Mouse (Mus musculus): ENCODE results near the gene Kcnd3.

- no peak for TF ChIP-seq CTCF (IDR thresholded peaks at IDR 0.05; ENCODE audit: low read depth, low read length)
- no peak for TF ChIP-seq POLR2AphosphoS5 (IDR thresholded peaks at IDR 0.05; ENCODE audit: insufficient replicate concordance, low read depth, low read length)
- TF ChIP-seq TAL1 (conservative IDR thresholded peaks at IDR 0.05; ENCODE audit: low read depth, low read length): no peak
- no peak for TF ChIP-seq GATA1 (IDR thresholded peaks at IDR 0.05; ENCODE audit: borderline replicate concordance, low read length)
Measured at GRCm38 (mm10) chr3:105529700-105530099, 77.6 kb downstream of the Kcnd3 start.
